Mouse (Mus musculus) large intestine, adult 2 months (tissue): ENCODE measurements around the gene Zbtb12. TPM values are rescaled to one million over a fixed set of nuclear protein-coding genes. Genes with fewer than 3 reads are reported as not detected.

Experiments
- DNase-seq: peaks from one replicate; pipeline ENCODE4 v3.0.0-alpha.2; 2012; ENCODE audit warnings: low read depth, low spot score
- WGBS: fragments of 180-500 bp; shearing (Covaris S2); methylation state at CpG from one replicate; pipeline ENCODE4 v1.1.7; 2018; 5-methylcytosine and 5-hydroxymethylcytosine counted together
- polyA plus RNA-seq: library from polyadenylated mRNA; depleted of rRNA; stranded (reverse); fragments of >200 nt; gene quantifications from 2 replicates; pipeline ENCODE4 v1.2.3, GENCODE M21; 2012; rRNA removed

The Zbtb12 gene
- polyA plus RNA-seq, 1 experiment: 4.7 TPM

DNA sequence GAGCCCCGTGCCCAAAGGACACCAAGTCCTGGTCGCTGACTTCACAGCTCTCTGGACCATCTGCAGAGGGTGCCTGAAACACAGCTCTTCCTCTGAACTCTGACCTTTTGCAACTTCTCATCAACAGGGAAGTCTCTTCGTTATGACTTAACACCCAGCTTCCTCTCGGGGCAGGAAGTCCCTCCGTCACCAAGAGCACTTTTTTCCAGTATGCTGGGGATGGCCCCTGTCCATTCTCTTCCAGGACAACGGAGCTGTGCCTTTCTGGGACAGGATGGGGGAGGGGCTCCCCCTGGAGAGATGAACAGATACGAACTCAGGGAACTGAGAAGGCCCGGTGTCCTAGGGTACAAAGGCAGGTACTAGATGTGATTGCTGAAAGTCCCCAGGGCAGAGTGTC lies 55.5 kb downstream of the Zbtb12 start:
- no peak for DNase-seq
- WGBS: 68% methylated on average over 8 of the region's 8 CpGs

GRCm38 (mm10) chr17:34937960-34938505 lies 58.8 kb downstream of the Zbtb12 start:
- WGBS: 70% methylated on average over 6 of the region's 6 CpGs
- no peak for DNase-seq

DNA sequence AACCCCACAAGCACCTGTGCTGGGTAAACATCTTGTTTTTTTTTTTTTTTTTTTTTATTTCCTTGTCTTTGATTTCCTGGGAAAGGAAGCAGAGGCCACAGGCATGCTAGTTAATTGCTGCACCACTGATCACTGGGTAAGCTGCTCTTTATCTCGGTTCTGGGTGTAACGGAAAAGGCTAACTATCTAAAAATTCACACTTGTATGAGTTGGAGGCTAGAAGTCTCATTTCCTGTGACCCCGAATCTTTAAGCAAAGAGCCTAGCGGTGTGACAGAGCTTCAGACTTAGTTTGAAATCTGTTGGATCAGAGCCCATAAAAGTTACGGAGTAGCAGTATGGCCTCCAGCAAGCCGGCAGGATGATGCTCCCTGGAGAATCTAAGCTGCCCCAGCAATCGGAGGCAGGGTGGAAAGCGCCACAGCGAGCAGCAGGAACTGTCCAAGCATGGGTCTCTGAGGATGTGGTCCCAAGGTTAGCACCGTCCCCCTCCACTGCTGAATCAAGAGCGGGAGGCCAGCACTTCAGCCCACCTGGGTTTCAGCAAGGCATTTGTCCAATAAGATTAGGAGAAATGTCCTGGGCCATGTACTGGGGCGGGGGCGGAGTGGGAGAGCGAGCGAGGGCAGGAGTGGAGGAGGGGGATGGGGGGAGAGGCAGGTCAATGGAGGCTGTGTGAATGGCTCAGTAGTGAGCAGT lies 62.2 kb downstream of the Zbtb12 start:
- no peak for DNase-seq
- WGBS: 23% methylated on average over 15 of the region's 15 CpGs

DNA sequence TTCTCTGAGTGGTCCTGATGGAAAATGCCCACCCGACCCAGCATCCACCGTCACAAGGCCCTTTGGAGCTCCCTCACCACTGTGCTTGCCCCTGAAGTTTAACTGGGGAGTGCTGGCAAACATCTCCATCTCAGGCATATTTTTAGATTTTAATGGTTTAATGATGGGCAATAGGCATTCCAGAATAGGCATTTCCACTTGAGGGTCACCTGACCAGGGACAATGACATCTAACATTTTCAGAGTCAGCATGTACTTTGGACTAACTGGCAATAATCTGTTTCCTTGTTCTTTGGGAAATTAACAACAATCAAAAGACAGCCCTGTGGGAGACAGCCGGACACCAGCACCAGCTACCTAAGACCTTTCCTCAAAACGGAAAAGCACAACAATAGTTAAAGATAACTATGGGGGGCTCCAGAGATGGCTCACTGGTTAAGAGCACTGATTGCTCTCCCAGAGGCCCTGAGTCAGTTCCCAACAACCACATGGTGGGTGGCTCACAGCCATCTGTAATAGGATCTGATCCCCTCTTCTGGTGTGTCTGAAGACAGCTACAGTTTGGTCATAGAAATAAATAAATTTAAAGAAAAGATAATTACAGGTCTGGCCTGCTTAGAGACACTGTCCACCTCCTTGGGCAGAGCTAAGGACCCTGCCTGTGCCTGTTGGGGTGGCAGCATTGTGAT lies 64.0 kb downstream of the Zbtb12 start:
- DNase-seq: no peak
- WGBS: 43% methylated on average over 4 of the region's 4 CpGs

DNA sequence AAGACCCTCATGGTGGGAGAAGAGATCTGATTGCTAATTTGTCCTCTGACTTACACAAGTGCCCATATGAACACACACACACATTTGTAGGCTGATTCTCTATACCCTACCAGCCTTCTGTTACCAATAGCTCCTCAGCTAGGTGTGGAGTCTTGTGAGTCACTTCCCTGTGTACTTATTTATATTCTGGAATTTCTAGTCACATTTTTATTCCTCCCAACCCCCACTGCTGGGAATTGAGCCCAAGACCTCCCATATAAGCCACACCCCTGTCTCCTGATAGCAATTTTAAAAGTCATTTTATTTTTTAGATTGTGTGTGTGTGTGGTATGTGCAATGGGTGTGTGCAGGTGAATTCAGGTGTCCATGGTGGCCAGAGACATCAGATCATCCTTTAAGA lies 65.1 kb downstream of the Zbtb12 start:
- DNase-seq: no peak

Other genes with a start within 250 kb of the Zbtb12 start
- gene Prrt1, start 249.9 kb upstream of the Zbtb12 start, polyA plus RNA-seq: 4.5 and 5.7 TPM in 2 replicates
- gene Fkbpl, start 234.7 kb upstream of the Zbtb12 start, polyA plus RNA-seq: 3.7 and 4.7 TPM in 2 replicates
- gene Atf6b, start 232.3 kb upstream of the Zbtb12 start, polyA plus RNA-seq: 61.0 and 64.1 TPM in 2 replicates
- 11.0 and 13.3 TPM in 2 replicates for gene Tnxb, start 208.9 kb upstream of the Zbtb12 start, polyA plus RNA-seq
- gene C4b, start 135.6 kb upstream of the Zbtb12 start, polyA plus RNA-seq: 32.9 and 44.2 TPM in 2 replicates
- gene Cyp21a1, start 74.9 kb upstream of the Zbtb12 start, polyA plus RNA-seq: 0.05 TPM in 1 of 2 replicates, not detected in the other
- 49.5 and 57.9 TPM in 2 replicates for gene Stk19, start 42.5 kb upstream of the Zbtb12 start, polyA plus RNA-seq
- 75.2 and 76.4 TPM in 2 replicates for gene Dxo, start 42.5 kb upstream of the Zbtb12 start, polyA plus RNA-seq
- gene Skiv2l, start 29.3 kb upstream of the Zbtb12 start, polyA plus RNA-seq: 61.1 and 89.6 TPM in 2 replicates
- gene Nelfe, start 29.1 kb upstream of the Zbtb12 start, polyA plus RNA-seq: 31.2 and 33.8 TPM in 2 replicates
- gene Cfb, start 17.0 kb upstream of the Zbtb12 start, polyA plus RNA-seq: 64.4 and 94.3 TPM in 2 replicates
- gene Gm20547, start 2.6 kb downstream of the Zbtb12 start, polyA plus RNA-seq: not detected in 2 replicates
- 28.1 and 31.1 TPM in 2 replicates for gene C2, start 18.8 kb downstream of the Zbtb12 start, polyA plus RNA-seq
- gene Ehmt2, start 19.0 kb downstream of the Zbtb12 start, polyA plus RNA-seq: 151 and 185 TPM in 2 replicates
- gene Slc44a4, start 35.0 kb downstream of the Zbtb12 start, polyA plus RNA-seq: 180 and 226 TPM in 2 replicates
- gene Neu1, start 51.8 kb downstream of the Zbtb12 start, polyA plus RNA-seq: 64.9 and 118 TPM in 2 replicates
- gene Hspa1b, start 79.8 kb downstream of the Zbtb12 start, polyA plus RNA-seq: 10.5 and 12.0 TPM in 2 replicates
- not detected in 2 replicates for gene Gm20481, start 90.4 kb downstream of the Zbtb12 start, polyA plus RNA-seq
- 6.4 and 6.6 TPM in 2 replicates for gene Hspa1a, start 92.7 kb downstream of the Zbtb12 start, polyA plus RNA-seq
- 0.21 and 0.22 TPM in 2 replicates for gene Hspa1l, start 93.2 kb downstream of the Zbtb12 start, polyA plus RNA-seq
- gene Lsm2, start 102.4 kb downstream of the Zbtb12 start, polyA plus RNA-seq: 108 and 113 TPM in 2 replicates
- 104 and 139 TPM in 2 replicates for gene Vars, start 121.5 kb downstream of the Zbtb12 start, polyA plus RNA-seq
- gene Vwa7, start 137.1 kb downstream of the Zbtb12 start, polyA plus RNA-seq: 0.38 and 0.64 TPM in 2 replicates
- gene Sapcd1, start 148.5 kb downstream of the Zbtb12 start, polyA plus RNA-seq: 0.81 and 0.83 TPM in 2 replicates
- gene Msh5, start 167.3 kb downstream of the Zbtb12 start, polyA plus RNA-seq: 2.0 and 3.3 TPM in 2 replicates
- gene Clic1, start 170.5 kb downstream of the Zbtb12 start, polyA plus RNA-seq: 209 and 263 TPM in 2 replicates
- gene Ddah2, start 179.6 kb downstream of the Zbtb12 start, polyA plus RNA-seq: 12.5 and 14.9 TPM in 2 replicates
- gene Ly6g6c, start 185.9 kb downstream of the Zbtb12 start, polyA plus RNA-seq: 0.17 and 3.8 TPM in 2 replicates
- 0.26 and 0.47 TPM in 2 replicates for gene Mpig6b, start 186.7 kb downstream of the Zbtb12 start, polyA plus RNA-seq
- 0.38 and 0.73 TPM in 2 replicates for gene Ly6g6e, start 197.4 kb downstream of the Zbtb12 start, polyA plus RNA-seq
- 0.89 and 3.5 TPM in 2 replicates for gene Ly6g6d, start 198.6 kb downstream of the Zbtb12 start, polyA plus RNA-seq
- gene Ly6g6f, start 206.1 kb downstream of the Zbtb12 start, polyA plus RNA-seq: 1.6 and 2.6 TPM in 2 replicates
- 71.9 and 115 TPM in 2 replicates for gene Abhd16a, start 209.8 kb downstream of the Zbtb12 start, polyA plus RNA-seq
- 0.81 TPM in 1 of 2 replicates, not detected in the other for gene Ly6g5c, start 228.8 kb downstream of the Zbtb12 start, polyA plus RNA-seq
- gene Ly6g5b, start 235.9 kb downstream of the Zbtb12 start, polyA plus RNA-seq: 2.2 and 3.0 TPM in 2 replicates
- 18.4 and 19.4 TPM in 2 replicates for gene Gpank1, start 242.0 kb downstream of the Zbtb12 start, polyA plus RNA-seq
- gene Csnk2b, start 242.6 kb downstream of the Zbtb12 start, polyA plus RNA-seq: 358 and 375 TPM in 2 replicates
- gene D17H6S53E, start 246.9 kb downstream of the Zbtb12 start, polyA plus RNA-seq: 11.7 and 17.5 TPM in 2 replicates